Mouse (Mus musculus) testis, adult 2 months (tissue): Measurements from ENCODE around the gene Maml1.
A peak's percentile ranks its signal among the peaks of the same experiment; 100 is the strongest.

Experiments used
- CTCF ChIP-seq: fragments of 200-500 bp; IDR thresholded peaks from 2 replicates; pipeline ENCODE4 v1.5.1; 2012; ENCODE audit warnings: low read depth, mild to moderate bottlenecking, inconsistent platforms, low read length, moderate library complexity; ENCODE audit not compliant: control insufficient read depth, insufficient read depth, insufficient replicate concordance
- POLR2A ChIP-seq: fragments of 200-500 bp; IDR thresholded peaks from 2 replicates; pipeline ENCODE4 v1.6.1; 2012; ENCODE audit warnings: low read depth, mild to moderate bottlenecking, inconsistent platforms, low read length, moderate library complexity; ENCODE audit not compliant: control insufficient read depth

GRCm38 (mm10) chr11:50262020-50262419 lies 30.1 kb downstream of the Maml1 start:
- TF ChIP-seq CTCF (peak; percentile 24; the same call in 1 of the 2 replicates), POLR2A (no peak)
